Mouse (Mus musculus): ENCODE results near the gene Atrnl1.
"Not testable (repeated sequence)": the region's sequence is repeated elsewhere in the genome, so short reads cannot be mapped to it uniquely, and the experiment has no call there.

The Atrnl1 gene

DNA sequence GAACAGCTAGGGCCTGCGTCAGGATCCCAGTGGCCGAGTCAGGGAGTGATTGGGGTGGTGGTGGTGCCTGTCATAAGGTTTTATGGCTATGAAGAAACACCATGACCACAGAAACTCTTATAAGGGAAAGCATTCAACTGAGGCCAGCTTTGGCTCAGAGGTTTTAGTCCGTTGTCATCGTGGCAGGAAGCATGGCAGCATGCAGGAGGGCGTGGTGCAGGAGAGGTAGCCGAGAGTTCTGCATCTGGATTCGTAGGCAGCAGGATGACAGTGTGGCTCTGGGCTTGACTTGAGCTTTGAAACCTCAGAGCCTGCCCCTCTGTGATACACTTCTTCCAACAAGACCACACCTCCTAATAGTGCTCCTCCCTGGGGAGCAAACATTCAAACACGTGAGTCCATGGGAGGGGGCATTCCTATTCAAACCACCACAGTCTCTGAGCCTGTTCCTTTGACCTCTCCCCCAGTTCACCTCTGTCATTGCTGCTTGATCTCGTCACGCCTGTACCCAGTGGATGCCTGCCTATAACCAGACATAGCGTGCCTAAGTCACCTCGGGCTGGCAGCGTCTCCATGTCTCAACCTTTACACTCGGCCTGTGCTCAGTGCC, 412.5 kb downstream of the Atrnl1 start:
- DNase-seq (ENCODE audit: low read depth, low spot score) = no peak

DNA sequence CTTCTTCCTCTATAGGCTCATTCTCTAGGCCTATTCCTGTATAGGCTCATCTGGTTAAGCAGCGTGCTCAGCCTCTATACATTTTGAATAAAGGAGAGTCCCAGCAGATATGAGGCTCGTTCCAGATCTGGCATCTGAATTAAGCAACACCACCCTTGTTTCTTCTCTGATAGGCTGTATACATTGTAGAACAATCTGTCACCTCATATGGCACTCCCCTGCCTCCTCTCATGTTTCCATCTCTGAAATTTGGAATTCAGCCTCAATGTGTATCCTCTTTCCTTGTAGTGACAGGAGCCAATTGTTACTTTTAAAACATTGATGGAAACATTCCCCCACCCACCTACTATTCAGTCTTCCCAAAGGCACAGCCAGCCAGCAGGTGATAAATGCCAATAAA, 414.2 kb downstream of the Atrnl1 start:
- no peak for DNase-seq (ENCODE audit: low read depth, low spot score)

DNA sequence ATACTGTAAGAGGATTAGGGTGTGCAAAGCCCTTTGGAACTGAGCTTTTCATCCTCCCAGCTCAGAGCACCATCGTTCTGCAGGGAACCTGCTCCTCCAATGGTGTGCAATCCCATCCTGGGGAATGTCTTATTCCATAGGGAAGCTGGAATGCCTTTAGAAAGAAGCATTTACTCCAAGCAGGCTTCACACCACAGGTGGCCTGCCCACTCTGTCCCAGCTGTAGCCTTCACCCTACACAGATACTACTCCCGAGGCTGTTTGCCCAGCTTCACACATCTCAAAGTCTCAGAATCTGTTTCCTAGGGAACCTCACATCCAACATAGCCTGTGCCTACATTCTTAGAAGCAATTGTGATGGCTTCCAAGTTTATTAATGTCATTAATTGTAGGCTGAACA, 418.8 kb downstream of the Atrnl1 start:
- no peak for DNase-seq (ENCODE audit: low read depth, low spot score)

DNA sequence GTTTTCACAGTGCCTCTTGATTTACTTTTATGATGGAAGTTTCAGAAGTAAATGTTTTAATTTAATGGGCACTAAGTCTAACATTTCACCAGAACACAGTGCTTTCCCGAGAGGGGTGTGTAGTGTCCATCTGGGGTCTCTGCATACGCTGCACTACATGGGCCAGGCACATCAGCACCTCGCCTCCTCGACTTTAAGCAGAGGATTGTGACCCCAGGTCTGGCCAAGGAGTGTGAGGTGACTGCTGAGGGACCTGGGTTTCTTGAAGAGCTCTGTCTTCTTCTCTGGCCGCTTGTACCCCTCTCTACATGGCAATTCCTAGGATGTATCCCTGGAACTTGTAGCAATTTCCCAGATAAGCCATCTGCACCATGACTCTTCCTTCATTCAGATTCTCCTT, 422.4 kb downstream of the Atrnl1 start:
- no peak for DNase-seq (ENCODE audit: low read depth, low spot score)

DNA sequence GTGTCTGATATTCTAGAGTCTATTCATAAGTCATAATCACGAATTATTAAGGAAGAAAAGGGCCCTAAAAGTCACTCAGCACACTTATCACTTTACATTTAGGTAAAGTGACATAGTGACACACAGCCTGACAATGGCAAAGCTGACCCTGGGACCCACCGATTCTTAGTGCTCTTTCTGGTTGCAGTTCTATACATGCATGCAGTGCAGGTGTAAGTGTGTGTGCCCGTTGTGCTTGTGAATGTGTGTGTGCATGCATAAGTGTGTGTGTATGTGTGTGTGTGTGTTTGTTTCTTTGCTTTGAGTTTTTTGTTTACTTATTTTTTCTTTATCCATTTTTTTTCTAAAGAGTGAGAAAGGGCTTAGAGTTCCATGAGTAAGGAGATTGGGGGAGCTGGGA, 425.3 kb downstream of the Atrnl1 start:
- no peak for DNase-seq (ENCODE audit: low read depth, low spot score)

DNA sequence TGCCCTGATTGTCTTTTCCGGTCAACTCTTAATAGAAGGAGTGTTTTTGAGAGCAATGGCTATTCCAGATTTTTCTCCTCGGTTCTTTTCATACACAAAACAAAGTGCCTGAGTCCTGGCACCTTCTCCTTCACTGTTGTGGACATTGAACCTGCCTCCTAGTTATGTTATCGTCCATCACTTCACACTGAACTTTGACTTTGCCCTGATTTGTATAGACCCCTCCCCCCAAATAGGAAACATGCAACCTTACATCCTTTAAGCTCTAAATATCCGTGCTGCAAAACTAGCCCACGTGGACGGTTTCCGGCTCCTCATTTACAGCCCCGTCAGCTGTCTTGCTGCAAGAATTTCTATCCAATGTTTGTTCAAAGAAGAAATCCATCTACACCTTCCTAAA, 432.3 kb downstream of the Atrnl1 start:
- DNase-seq (ENCODE audit: low read depth, low spot score) = no peak

DNA sequence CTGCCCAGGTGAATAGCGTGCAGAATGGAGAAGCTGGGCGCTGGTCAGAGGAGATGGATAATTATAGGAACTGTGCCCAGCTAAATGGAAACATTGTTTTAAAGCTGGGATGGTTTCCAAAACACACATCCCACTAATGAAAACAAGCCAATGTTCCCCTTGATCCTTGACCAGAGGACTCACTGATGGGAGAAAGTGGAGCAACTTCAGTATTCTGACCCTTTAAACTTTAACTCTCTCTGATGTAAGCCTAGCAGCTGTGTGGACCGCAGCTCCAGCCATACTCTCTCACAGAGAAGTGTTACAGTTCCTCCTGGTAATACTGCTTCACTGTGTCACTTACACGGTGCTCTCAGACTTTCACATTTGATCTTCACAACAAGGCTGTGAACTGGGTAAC, 432.7 kb downstream of the Atrnl1 start:
- DNase-seq (ENCODE audit: low read depth, low spot score) = no peak

DNA sequence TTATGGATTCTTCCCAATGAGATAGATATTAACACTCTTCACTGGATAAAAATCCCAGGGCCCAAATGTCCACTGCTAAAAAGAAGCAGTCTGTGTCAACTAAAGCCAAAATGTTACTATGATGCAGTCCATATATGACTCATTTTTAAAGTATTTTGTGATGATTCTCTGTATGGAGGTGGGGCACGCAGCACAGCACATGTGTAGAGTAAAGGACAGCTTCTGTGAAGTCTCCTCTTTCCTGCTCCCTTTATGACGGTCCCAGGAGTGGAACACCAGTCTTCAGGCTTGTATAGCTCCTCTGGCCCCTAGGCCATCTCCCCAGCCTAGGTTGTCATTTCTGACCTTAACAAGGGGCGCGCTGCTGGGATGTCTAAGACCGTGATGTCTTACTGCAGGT, 434.0 kb downstream of the Atrnl1 start:
- DNase-seq (ENCODE audit: low read depth, low spot score) = no peak

DNA sequence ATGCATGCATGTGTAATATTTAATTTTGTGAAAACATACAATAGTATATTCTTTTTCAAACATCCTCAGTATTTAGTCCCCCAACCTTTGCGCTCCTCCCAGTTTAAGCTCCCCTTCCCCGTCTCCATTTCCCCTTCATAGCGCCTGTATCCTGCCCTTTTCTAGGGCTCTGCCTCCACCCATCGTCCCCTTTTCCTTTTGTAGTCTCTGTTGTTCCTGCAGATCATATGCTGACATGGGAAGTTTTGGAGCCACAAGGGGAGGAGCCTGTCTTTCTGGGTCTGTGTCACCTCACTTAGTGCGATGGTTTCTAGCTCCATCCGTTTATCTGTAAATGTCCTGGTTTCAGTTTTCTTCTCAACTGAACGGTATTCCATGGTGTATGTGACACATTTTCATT, 435.8 kb downstream of the Atrnl1 start:
- no peak for DNase-seq (ENCODE audit: low read depth, low spot score)

DNA sequence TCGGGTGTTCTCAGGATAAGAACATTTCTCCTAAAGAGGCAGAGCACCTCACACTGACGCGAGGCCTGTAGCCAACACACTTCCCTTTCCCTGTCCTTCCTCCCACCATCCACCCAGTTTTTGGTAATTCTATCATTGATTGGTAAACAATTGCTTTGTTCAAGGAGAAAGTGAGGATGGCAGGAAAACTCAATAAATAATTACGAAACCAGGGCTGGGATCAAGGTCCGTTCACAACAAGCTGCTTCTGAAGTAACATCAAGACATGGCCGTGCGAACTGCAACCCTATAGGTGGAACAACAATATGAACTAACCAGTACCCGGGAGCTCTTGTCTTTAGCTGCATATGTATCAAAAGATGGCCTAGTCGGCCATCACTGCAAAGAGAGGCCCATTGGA, 439.6 kb downstream of the Atrnl1 start:
- not testable (repeated sequence) for DNase-seq (ENCODE audit: low read depth, low spot score)

DNA sequence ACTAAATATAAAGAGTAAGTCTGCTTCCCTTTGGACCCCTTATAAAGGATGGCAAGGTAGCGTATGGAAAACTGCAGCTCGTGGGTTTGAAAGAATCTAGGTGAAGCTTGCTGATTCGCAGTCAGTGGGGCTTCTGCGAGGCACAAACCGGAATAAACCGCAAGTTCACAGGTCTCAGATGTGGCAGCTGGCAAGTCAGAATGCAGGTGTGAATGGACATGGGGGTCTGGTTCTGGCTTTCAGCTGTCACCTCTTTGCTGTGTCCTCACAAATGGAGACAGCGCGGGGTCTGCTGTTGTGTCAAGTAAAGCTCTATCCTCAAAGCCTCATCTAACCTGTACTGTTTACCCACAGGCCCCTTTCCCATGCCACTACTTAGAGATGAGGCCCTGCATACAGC, 440.2 kb downstream of the Atrnl1 start:
- DNase-seq (ENCODE audit: low read depth, low spot score) = no peak

DNA sequence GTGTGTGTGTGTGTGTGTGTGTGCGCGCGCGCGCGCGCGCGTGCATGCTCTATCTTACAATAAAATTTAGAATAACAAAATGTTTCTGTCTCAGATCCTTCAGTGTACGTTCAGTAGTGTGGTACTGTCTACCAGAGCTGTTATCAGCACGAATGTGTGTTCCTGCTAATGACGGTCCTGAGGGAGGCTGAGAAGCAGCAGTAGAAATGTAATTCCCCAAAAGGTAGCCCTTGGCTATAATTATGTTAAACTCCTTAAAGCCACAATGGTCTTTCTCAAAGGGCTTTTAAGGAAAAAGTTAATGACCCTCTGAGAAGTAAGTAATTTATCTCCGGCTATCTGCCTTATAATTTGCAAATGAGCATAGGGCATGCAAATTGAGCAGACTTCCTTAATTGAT, 441.1 kb downstream of the Atrnl1 start:
- DNase-seq (ENCODE audit: low read depth, low spot score) = no peak

DNA sequence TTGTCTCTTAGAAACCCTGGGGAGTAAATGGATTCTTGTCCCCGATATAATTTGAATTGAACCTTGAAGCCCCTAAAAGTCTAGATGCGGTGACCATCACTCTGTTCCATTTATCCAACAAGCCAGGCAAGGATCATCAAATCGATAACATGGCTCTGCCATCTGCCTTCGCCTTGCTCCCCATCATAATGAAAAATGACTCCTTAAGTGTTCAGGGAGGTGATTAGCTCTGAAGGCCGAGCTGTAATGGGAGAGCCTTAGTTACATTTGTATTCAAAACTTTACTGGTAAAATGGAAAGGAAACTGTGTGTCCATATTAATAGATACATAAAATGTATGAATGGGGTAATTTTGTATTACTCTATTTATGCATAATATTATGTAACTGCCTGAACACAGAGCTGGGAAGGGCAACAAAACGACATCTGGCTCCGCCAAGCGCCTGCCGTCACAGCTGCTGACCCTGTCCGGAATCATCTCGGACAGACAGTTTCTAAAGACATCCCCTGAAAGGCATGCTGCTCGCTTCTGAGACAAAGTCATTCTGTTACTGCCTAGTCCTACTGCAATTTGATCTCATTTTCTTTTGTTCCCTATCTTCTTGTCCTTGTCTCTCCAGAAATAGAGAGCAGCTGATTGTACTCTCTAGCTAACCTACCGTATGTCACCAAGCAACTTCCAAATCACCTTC, 441.8 kb downstream of the Atrnl1 start:
- DNase-seq (ENCODE audit: low read depth, low spot score) = no peak

DNA sequence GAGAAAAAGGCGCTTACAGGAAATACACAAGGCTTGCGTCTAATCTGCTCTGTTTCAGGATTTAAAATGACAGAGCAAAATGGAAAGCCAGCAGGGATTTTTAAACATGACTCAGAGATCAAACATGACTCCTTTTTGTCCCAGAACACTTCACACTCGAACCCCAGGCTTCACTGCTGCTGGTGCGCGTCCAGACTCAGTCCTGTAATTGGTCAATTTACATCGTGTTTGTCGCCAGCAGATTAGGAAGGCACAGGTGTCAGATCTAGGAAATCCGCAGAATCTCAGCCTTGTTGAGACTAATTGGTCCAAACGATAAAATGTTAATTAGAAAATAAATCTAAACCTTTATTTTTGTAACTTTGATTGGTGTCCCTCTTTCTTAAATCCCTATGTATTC, 448.9 kb downstream of the Atrnl1 start:
- DNase-seq (ENCODE audit: low read depth, low spot score) = no peak

DNA sequence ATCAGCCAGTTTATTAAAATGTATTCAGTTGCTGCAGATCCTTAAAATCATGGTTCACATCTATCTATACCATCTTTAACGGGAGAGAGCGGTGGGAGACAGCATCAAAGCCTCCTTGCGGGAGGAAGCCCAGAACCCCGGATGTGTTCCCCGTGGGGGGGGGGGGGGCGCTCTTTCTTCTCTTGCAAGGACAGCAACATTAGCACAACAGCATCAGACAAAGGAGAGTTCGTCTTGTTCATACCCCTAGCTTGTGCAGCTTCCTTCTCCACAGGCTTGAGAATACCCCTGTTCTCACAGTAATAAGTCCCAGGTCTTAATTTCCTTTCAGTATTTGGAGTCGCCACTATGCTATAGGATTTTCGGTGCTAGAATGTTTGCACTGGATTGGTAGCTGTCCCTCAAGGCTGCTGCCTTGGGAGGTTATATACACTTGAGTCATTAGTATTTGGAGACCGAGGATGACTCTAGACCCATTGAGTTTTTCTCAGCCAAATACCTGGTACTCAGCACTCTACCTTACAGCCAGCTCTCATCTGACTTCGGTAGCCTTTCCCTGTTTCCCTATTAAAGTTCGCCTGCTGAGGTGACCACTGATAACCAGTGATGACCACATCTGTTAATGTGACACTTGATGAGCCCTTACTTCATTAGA, 449.5 kb downstream of the Atrnl1 start:
- no peak for DNase-seq (ENCODE audit: low read depth, low spot score)

DNA sequence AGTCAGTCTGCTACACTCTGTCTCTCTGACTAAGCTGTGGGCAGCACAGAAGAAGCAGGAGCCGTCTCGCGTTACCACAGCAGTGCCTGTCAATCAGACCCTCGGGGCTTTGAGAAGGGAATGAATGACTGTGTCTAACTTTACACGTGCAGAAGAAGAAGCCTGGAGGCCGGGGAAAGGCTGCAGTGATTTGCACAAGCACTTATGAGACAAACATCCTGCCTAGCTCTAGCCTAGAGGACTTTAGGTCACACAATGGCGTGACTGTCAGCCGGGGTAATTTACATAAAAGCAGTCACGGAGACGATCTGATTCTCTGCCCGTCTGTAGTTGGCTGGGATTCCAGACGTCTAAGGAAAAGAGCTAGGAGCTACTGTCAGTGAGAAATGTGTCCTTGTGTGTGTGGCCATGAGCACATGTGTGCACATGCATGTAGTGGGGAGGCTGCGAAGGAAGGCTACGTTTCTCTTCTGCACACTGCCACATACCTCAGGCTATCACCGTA, 450.1 kb downstream of the Atrnl1 start:
- DNase-seq (ENCODE audit: low read depth, low spot score) = no peak

DNA sequence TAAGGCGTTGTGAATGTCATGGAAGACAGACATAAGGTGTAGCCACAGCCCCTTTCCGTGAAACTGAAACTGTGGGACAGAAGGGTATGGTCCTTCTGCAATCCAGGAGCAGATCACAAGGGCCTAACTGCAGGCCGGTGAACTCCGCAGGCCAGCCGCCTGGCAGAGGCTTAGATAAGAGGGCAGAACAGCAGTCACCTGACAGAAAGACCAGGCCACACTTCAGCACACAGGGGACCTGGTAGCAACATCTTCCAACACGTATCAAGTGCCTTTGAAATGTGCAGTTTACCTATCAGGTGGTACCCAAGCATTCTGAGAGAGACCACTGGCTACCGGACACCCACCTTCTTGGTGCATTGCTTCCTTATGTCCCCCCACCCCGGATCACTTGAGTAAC, 451.1 kb downstream of the Atrnl1 start:
- DNase-seq (ENCODE audit: low read depth, low spot score) = no peak

DNA sequence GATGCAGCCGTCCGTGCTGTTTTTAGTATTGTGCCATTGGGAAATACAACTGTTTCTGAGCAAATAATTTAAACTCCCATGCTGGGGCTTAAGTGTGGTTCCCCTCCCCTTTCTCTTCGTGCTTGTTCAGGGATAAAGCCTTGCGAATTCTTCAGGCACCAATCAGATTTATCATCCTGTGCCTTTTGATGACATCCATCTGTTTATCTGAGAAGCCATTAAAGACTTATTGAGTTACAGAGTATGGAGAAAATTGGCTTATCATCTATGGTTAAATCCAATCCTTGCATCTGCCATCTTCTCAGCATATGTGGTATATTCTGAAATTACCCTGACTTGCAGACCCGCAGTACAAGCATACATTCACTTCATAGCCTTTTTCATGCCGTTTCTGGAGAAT, 452.7 kb downstream of the Atrnl1 start:
- no peak for DNase-seq (ENCODE audit: low read depth, low spot score)

DNA sequence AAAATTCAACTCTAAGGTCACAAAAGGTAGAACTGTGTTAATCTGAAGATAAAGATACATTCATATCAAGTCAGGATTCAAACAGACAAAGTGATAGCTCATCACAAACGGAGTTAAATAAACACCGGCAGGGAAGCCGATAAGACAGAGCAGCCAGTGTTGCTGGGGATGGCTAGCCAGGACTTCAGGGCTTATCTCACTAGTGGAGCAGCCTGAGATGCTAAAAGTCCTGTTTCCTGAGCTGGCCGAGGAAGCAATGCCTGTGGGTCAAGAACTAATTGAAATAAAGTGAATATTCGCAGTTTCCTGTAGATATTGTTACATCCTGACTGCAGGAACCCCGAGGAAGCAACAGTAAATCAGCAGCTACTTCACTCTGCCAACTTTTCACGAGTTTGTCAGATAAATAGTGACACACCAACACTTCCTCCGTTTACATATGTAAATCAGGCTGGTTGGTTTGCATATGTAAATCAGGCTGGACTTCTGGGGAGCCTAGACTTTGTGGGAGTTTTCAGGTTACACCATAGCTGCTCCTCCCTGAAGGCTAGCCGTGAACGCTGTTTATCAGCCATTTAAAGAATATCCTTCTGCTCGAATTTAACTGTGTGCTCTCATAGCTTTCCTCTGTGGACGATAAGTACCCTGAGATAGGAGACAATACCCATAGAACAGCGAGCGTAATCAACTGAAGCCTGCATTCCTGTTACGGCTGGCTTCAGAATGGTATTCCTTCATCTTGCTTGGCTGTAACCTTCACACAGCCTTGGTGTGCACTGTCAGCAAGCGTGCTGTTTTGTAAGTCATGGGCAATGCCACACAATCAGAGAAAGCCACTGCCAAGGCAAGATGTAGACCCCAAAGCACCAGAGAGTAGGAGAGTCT, 453.5 kb downstream of the Atrnl1 start:
- no peak for DNase-seq (ENCODE audit: low read depth, low spot score)

DNA sequence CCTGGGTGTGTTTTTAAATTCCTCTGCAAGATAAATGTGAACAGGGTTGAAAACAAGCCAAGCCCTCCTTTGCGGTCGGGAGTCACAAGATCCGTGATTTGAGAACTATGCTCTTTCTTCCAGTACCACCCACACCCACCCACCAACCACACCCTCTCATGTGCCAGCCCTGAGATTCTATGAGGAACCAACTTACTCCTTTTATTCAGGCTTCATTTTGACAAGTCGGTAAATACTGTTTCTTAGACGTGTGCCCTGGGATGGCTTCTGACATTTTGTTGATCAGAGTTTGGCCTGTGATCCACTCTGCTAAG, 454.1 kb downstream of the Atrnl1 start:
- DNase-seq (ENCODE audit: low read depth, low spot score) = no peak

DNA sequence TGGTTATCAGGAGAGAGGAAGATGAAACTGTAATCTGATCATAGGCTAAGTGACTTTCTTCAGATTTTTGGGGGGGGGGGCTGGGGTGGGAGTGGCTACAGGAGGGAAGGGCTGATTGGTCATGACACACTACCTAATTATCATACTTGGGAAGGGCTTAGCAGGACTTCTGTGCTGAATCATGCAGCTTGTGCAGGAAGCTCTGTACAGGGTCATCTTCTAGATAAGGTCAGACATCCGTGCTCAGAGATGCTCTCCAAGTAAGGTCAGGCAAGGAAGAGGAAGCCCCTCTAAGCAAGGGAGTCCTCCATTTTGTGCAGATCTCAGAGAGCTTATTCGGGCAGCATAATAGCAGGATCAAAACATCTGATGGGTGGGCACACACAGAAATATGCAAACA, 454.7 kb downstream of the Atrnl1 start:
- no peak for DNase-seq (ENCODE audit: low read depth, low spot score)

DNA sequence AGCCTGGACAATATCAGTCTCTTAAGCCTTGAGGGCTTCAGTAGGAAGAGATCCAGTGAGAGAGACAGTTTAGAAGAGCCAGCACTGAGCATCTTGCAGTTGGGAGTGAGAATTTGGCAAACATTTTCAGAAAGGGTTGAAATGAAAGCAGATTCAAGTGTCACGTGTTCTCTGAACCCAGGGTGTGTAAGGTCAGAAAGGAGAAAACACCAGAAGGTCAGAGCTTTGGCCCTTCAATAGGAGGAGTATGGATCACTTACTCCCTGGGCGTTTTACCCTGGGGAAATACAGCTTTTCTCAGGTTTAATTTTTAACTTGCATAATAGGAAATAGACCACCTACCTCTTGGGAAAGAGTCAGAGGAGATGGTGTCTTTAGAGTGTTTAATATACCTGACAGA, 457.3 kb downstream of the Atrnl1 start:
- DNase-seq (ENCODE audit: low read depth, low spot score) = no peak

Data from retina, postnatal 7 days (tissue).